Mouse (Mus musculus) gastrocnemius, adult 8-10 months (tissue): Measurements from ENCODE around the gene Gsta4. TPM values are rescaled to one million over a fixed set of nuclear protein-coding genes. Genes with fewer than 3 reads are reported as not detected.
"Not testable (repeated sequence)": the region's sequence is repeated elsewhere in the genome, so short reads cannot be mapped to it uniquely, and the experiment has no call there.

Source experiments
- DNase-seq, 2 experiments: peaks; one replicate each; pipeline ENCODE4 v3.0.0; 2022; ENCODE audit warnings: low spot score in 2 of 2
- total RNA-seq, 4 experiments: library from RNA; stranded (reverse); gene quantifications; 2 replicates each; pipeline ENCODE4 v1.2.4; 2022

Gene Gsta4
- total RNA-seq = 10 to 100 TPM; 13.0 to 20.3 (median 17.8) TPM

DNA sequence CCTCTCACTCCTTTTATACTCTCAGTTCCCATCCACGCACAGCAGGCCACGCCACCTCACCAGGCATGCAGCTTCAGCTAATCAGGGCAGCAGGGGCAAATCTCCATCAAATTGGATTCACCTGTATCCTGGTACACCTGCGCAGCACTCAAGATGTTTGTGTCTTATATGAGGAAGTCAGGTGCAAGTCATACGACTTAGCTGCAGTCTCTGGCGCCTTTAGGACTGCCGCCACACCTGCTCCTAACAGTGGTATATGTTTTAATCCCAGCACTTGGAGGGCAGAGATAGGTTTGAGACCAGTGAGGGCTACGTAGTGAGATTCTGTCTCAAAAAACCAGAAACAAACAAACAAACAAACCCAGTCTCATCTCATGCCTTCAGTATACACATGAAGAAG lies at the start of gene Gsta4:
TSS of gene Gsta4 (plus strand) at position 301 of the 400 bp plus-strand sequence.
- not testable (repeated sequence) for DNase-seq

- no peak for DNase-seq
These were observed 46.9 kb upstream of the Gsta4 start for GRCm38 (mm10) chr9:78135658-78136057.

GRCm38 (mm10) chr9:78138044-78138676 lies 44.4 kb upstream of the Gsta4 start:
- DNase-seq = peak; percentile 24 to 47

DNA sequence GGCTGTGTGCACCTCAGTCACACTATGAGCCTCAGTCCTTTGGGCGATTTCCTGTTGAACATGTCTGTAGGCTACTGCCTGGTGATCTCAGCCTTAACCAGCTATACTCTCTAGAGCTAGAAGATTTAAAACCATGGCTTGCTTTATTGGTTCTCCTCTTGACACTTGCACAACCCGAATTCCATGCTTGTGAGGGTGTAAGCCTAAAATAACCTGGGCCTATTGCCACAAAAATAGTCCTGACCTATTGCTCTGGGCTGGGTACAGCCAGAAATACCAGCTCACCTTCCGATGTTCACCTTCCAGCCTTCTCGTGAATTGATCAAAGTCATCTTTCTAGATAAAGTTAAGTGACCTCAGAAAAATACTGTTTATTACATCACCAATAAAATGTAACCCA lies 43.1 kb upstream of the Gsta4 start:
- DNase-seq = peak in 1 of 2 experiments; percentile 12

GRCm38 (mm10) chr9:78146099-78146498 lies 36.5 kb upstream of the Gsta4 start:
- no peak for DNase-seq

- no peak for DNase-seq
These were observed 35.9 kb upstream of the Gsta4 start for GRCm38 (mm10) chr9:78146627-78147026.

DNA sequence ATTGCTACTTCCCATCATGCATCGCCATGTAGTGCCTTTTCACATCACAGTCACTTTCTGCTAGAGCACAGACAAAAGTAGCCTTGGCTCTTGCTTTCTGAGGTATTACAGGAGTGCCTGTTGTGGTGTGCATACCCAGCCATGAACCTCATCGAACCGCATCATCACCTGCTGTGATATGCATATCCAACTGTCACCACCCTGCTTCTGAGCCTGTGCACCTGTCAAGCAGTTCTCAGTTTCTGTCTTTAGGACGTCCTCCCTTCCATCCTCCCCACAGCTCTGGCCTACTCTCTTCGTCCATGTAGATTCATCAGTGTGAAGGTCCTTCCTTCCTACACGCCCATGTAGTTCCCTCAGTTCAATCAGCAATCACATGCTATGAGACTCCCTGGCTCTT lies 34.4 kb upstream of the Gsta4 start:
- no peak for DNase-seq

DNA sequence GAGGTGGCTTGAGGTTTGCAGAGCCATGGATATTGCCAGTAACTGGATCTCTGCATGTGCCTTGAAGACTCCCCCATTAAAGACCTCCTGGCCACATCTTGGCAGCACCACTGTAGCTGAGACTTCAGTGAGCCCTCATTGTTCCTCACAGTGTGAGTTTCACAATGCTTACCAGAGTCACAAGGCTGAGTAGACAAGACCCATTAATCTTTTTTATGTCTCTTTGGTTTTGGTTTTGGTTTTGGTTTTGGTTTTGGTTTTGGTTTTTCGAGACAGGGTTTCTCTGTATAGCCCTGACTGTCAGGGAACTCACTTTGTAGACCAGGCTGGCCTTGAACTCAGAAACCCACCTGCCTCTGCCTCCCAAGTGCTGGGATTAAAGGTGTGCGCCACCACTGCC lies 32.8 kb upstream of the Gsta4 start:
- not testable (repeated sequence) for DNase-seq

DNA sequence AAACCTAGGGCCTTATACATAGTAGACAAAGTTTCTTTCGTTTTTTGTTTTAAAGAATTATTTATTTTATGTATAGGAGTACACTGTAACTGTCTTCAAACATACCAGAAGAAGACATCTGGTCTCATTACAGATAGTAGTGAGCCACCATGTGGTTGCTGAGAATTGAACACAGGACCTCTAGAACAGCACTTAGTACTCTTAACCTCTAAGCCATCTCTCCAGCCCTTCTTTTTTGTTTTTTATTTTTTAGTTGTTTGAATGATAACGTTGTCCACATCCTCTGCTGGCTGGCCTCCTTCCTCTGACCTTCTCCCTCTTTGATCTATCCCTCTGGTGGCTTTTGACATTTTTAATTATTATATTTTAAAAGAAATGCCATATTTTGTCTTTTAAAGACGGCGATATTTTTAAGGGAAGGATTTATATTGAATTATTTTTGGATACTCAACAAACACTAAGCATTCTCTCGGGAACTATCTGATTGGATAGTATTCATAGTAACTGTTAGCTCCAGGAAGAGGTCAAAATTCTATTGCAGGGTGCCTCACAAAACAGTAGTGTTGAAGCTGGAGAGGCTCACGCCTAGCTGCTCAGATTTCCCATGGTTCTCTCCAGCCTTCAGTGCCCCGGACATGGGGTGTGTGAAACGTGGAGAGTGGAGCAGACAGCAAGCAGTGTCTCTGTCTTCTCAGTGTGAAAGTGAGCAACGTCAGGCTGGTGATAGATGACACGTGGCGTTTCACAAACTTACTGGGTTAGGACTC lies 28.2 kb upstream of the Gsta4 start:
- DNase-seq = no peak

GRCm38 (mm10) chr9:78157221-78157620 lies 25.4 kb upstream of the Gsta4 start:
- DNase-seq = no peak

GRCm38 (mm10) chr9:78163291-78163690 lies 19.3 kb upstream of the Gsta4 start:
- no peak for DNase-seq

GRCm38 (mm10) chr9:78164741-78165140 lies 17.8 kb upstream of the Gsta4 start:
- DNase-seq = no peak

DNA sequence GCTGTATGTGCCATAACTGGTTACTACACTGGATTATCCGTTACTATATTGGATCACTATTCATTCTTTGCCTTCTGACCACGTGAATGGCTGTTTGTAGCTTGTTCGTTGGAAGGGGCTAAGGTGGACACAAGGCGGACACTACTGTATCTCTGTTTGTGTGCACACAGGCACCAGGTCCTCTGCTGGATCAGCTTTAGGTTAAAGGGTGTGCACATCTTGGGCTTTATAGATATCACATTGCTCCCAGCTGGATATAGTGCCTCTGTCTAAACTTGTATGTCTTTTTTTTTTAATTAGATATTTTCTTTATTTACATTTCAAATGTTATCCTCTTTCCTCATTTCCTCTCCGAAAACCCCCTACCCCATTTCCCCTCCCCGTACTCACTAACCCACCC lies 17.1 kb upstream of the Gsta4 start:
- no peak for DNase-seq

DNA sequence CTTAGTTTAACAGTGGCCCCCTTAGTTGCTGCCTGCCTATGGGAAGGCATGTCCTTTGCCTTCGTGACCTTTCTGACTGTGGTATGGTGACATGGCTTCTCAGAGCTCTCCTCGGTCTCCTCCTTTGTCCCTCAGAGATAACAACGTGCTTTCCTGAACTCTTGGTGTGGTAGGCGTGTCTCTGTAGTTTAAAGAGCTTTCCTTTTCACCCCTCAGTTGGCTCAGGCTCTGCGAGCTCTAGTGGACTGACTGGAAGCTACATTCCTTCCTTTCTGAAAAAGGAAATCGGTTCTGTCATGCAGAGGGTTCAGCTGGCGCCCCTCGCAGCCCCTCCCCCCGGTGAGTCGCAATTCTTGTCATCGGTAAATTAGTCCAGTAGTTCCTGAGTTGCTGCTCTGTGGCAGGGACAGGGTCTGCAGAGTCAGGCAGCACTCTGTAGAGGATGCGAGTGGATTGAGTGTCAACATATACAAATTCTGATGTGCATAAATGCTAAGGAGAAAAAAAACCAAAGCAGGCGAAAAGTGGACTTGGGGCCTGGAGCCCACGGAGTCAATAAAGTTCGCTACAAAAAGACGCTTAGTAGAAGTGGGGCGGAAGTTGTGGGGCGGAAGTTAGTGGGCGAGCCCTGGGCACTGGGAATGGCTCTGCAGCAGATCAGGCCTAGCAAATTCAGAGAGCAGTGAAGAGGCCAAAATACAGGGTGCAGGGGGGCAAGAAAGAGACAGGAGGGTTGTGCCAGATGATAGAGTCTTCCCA lies 15.7 kb upstream of the Gsta4 start:
- DNase-seq = no peak

GRCm38 (mm10) chr9:78167453-78167969 lies 15.1 kb upstream of the Gsta4 start:
- no peak for DNase-seq

- no peak for DNase-seq
These were observed 13.7 kb upstream of the Gsta4 start for GRCm38 (mm10) chr9:78168864-78169263.

DNA sequence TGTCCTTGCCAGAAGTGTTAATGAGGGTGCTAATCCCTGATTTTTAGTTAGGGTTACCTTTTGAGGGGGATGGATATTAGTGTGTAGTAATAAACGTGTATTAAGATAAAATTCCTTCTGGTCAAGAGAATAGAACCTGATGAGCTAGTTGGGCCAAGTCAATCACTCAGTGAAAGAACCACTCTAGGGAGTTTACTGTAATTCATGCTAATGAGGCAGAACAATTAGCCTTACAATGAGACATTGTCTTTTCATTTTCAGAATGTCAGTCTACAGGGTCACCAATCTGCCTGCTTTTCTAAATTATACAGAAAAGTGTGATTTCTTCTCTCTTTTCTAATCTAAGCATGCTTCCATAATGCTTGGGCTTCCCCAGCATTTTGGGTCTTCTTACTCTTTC lies 8.6 kb upstream of the Gsta4 start:
- no peak for DNase-seq

DNA sequence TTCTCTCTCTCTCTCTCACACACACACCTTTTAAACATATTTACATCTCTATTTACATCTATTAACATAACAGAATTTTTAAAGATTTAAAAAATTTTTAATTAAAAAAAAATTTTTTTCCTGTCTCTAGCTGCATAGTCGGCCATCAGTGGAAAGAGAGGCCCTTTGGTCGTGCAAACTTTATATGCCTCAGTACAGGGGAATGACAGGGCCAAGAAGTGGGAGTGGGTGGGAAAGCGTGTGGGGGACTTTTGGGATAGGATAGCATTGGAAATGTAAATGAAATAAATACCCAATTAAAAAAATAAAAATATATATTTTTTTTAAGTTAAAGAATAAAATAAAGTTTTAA lies 7.7 kb upstream of the Gsta4 start:
- not testable (repeated sequence) for DNase-seq

DNA sequence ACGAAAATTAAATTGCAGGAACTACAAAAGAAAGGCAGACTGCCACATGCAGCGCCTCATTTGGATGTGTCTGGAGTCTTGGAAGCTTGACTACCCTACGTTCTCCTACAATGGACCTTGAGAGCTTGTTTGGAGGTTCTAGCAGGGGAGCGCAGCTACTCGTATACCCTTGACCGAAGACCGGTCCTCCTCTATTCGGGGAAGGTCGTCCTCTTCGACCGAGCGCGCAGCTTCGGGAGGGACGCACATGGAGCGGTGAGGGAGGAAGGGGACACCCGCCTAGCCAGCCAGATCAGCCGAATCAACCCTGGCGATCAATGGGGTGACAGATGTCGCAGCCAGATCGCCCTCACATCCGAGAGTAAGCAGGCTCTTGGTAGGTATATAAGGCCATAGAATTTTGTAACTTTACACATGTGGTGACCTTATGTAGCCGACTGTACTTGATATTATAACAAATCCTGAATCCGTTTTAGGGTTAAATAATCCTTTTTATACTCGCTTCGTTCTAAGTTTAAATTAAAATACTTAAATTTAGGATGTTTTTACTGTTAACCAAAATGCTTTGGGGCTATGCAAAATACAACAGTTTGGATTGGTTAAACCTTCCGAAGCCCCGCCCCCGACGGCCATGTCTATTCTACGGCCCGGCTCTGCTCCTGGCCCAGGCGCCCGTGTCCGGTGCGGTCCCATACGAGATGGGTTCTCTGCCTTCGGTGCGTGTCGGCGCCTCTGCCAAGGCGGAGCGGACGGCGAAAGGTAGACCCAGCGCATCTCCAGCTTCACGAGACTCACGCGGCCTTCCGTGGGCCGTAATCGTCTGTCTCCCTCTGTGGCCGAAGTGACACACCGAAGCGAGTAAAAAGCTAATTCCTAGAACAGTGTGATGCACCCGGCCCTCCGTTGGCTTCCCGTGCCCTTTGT lies 7.0 kb upstream of the Gsta4 start:
- peak; percentile 91 to 95 for DNase-seq

DNA sequence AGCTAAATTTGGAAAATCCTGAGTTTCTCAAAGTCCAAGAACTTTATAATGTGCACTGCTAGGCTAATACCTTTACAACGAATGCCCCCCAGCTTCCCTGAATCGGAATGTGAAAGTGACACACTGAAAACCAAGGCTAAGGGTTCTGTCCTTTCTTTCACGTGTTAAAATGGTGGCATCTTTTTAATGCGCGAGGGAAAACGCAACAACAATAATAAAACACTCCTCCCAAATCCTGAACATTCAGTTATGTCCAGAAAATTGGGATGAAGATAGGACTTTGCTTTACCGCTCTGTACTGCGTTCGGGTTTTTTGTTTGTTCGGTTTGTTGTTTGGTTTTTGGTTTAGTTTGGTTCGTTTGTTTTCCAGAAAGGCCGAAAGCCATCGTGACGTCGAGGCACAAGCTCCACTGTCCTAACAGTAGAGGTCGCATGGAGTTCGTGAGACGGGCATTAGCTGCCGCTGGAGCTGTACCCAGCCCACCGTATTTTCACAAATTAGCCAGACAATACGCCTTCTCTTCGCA lies 6.3 kb upstream of the Gsta4 start:
- DNase-seq = peak in 1 of 2 experiments; percentile 42

- DNase-seq = no peak
These were observed 5.7 kb upstream of the Gsta4 start for GRCm38 (mm10) chr9:78176831-78177230.
